Mouse (Mus musculus) embryonic facial prominence, embryonic 13.5 days (tissue): Measurements from ENCODE around the gene Slc6a11. TPM values are rescaled to one million over a fixed set of nuclear protein-coding genes. Genes with fewer than 3 reads are reported as not detected.

Experiments
- ATAC-seq: fragments of 200-750 bp; cut with Nextera tagmentation; 2 replicates; pipeline ENCODE4 v1.8.0; 2017; ENCODE audit warnings: low read depth; ENCODE audit not compliant: insufficient number of reproducible peaks, insufficient read depth, low FRiP score, low TSS enrichment
- H3K27ac ChIP-seq: fragments of 300-500 bp; sonication (generic); 2 replicates; pipeline ENCODE4 v1.5.1; 2015; ENCODE audit warnings: moderate library complexity, mild to moderate bottlenecking, inconsistent platforms
- H3K27me3 ChIP-seq: fragments of 300-500 bp; sonication (generic); 2 replicates; pipeline ENCODE4 v1.6.1; 2015; ENCODE audit warnings: mild to moderate bottlenecking, inconsistent platforms
- H3K36me3 ChIP-seq: fragments of 300-500 bp; sonication (generic); 2 replicates; pipeline ENCODE4 v1.6.1; 2015; ENCODE audit warnings: mild to moderate bottlenecking, inconsistent platforms
- H3K4me1 ChIP-seq: fragments of 300-500 bp; sonication (generic); 2 replicates; pipeline ENCODE4 v1.6.1; 2015; ENCODE audit warnings: inconsistent platforms
- H3K4me2 ChIP-seq: fragments of 300-500 bp; sonication (generic); 2 replicates; pipeline ENCODE4 v1.6.1; 2015; ENCODE audit warnings: moderate library complexity, mild to moderate bottlenecking, inconsistent platforms
- H3K4me3 ChIP-seq: fragments of 300-500 bp; sonication (generic); 2 replicates; pipeline ENCODE4 v1.5.1; 2015; ENCODE audit warnings: mild to moderate bottlenecking, inconsistent platforms
- H3K9ac ChIP-seq: fragments of 300-500 bp; sonication (generic); 2 replicates; pipeline ENCODE4 v1.6.1; 2015; ENCODE audit warnings: mild to moderate bottlenecking, inconsistent platforms
- H3K9me3 ChIP-seq: fragments of 300-500 bp; sonication (generic); 2 replicates; pipeline ENCODE4 v1.6.1; 2016; ENCODE audit warnings: inconsistent platforms
- WGBS: fragments of 180-500 bp; shearing (Covaris S2); methylation state at CpG from one replicate; pipeline ENCODE4 v1.1.7; 2015; ENCODE audit warnings: mixed read lengths; 5-methylcytosine and 5-hydroxymethylcytosine counted together
- polyA plus RNA-seq: library from polyadenylated mRNA; unstranded; fragments of >200 nt; fragmentation: Nextera tagmentation; extraction: Ambion mirVana; gene quantifications from 2 replicates; pipeline ENCODE4 v1.2.1, GENCODE M21; 2015

The Slc6a11 gene
- polyA plus RNA-seq, 1 experiment from 2014 or later: 0.38 TPM

DNA sequence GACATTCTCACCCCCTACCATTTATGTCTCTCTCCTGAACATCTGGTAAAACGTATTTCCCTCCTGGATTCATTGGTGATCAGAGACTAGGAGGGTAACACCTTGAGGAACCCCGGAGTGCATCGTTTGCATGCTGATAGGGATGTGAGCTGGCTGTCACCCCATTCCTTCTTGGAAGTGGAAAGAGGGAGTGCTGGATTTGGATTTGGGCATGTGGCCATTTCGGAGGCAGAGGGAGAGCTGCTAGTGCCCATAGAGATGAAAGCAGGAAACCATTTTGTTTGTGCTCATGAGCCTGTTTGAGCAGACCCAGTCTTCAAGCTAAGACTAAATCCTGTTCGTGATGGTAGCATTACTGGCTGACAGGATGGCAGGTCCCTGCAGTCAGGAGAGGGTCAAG, 160.4 kb downstream of the Slc6a11 start:
- Histone ChIP-seq H3K4me1 (no peaks in the 10 kb centered on the region), H3K36me3 (no peaks in the 10 kb centered on the region), H3K4me2 (no peak overlapping the region), H3K27me3 (peaks cover 54% of the 10 kb centered on the region), H3K4me3 (no peak overlapping the region), H3K9ac (no peak overlapping the region), H3K27ac (no peak overlapping the region), H3K9me3 (no peaks in the 10 kb centered on the region)
- no peak for ATAC-seq
- WGBS: 51% methylated on average over 5 of the region's 5 CpGs

DNA sequence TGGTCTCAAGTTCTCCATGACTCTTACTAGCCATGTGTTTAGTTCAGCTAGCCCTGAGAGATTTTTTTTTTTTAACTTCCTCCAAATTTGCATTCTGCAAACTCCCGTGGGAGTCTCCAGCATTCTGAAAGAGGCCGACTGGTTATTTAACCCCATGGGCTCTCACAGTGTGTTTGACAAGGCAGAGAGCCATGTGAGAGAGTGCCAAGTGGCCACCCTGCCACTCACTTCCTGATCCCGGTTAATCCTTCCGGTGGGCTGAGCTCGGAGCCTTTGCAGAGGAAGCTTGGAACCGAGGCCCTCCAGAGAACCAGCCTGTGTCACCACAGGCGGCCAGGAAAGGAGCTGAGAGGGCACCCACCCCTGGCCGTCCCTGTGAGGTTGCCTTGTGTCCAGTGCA, 162.5 kb downstream of the Slc6a11 start:
- peaks cover 36% of the 10 kb centered on the region for H3K27me3 ChIP-seq
- no peak overlapping the region for H3K4me3 ChIP-seq
- WGBS: 30% methylated on average over 8 of the region's 8 CpGs
- H3K4me2 ChIP-seq: no peak overlapping the region
- H3K4me1 ChIP-seq: peaks cover 8% of the 10 kb centered on the region
- no peak overlapping the region for H3K9ac ChIP-seq
- H3K9me3 ChIP-seq: no peaks in the 10 kb centered on the region
- ATAC-seq: no peak
- no peak overlapping the region for H3K27ac ChIP-seq
- H3K36me3 ChIP-seq: no peaks in the 10 kb centered on the region

DNA sequence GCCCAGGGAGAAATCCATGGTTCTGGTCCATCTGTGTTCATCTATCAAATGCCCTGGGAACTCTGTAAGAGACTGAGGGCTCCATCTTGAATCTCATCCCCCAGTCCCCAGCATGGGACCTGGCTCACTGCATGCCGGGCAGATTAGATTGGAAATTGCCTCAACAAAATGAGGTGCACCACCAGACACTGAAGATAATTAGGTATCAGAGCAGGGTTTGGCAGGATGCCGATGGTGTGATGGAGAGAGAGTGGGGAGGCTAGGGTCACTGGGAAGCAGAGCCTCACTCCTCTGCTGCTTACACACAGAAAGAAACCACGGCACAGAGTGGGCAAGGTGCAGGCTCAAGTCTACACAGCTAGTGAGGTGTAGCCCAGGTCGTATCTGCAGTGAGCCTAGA, 164.0 kb downstream of the Slc6a11 start:
- Histone ChIP-seq H3K4me3 (no peak overlapping the region), H3K4me2 (no peak overlapping the region), H3K27me3 (peaks cover 21% of the 10 kb centered on the region), H3K9me3 (no peaks in the 10 kb centered on the region), H3K9ac (no peak overlapping the region), H3K36me3 (no peaks in the 10 kb centered on the region), H3K27ac (no peak overlapping the region), H3K4me1 (peaks cover 8% of the 10 kb centered on the region)
- 81% methylated on average over 4 of the region's 4 CpGs for WGBS
- no peak for ATAC-seq

DNA sequence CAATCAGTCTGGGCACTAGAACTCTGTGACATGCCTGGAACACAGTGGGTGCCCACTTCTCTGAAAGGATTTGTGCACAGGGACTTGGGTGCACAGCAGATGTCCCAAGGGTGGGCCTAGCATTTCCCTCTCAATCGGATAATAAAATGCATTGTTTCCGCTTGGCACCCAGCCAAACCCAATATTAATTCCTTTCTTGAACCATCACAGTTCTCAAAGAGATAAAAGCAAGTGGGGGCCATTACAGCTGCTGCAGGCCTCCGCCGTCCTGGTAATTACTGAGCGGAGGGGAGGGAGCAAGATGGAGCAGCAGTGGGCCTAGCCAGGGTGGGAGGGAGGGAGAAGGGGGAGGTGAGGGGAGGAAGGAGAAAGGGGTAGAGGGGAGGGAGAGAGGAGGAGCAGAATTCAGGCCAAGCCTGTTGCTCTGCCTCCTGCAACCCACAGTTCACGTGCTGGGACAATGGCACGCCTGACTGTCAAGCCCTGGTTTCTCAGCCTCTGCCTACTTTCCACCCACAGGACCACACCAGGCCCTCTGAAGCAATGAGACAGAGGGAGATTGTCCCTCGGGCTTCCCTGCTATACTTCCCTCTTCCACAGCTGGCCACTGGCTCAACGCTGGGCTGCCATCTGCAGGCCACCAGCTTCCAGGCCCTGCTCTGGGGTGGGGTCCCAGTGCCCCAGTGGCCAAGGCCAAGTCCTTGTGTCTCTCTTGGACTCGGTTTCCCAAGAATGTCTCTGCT, 166.4 kb downstream of the Slc6a11 start:
- no peak for ATAC-seq
- WGBS: 28% methylated on average over 9 of the region's 10 CpGs

More for the DNA sequence above, 166.4 kb downstream of the Slc6a11 start:
- H3K36me3 ChIP-seq: no peaks in the 10 kb centered on the region
- H3K9ac ChIP-seq: no peak overlapping the region; the same call in 1 of the 2 replicates
- no peak overlapping the region for H3K4me2 ChIP-seq
- no peaks in the 10 kb centered on the region for H3K9me3 ChIP-seq
- H3K4me3 ChIP-seq: no peak overlapping the region
- peaks cover 5% of the 10 kb centered on the region; the same call in 1 of the 2 replicates for H3K27me3 ChIP-seq
- no peak overlapping the region for H3K27ac ChIP-seq
- H3K4me1 ChIP-seq: peaks cover 8% of the 10 kb centered on the region

Other genes with a start within 250 kb of the Slc6a11 start
- gene Atp2b2, start 88.6 kb upstream of the Slc6a11 start, polyA plus RNA-seq: 0.25 and 0.28 TPM in 2 replicates
- 0.59 and 0.93 TPM in 2 replicates for gene Slc6a1, start 151.4 kb downstream of the Slc6a11 start, polyA plus RNA-seq